Mouse (Mus musculus) retina, postnatal 1 day (tissue): ENCODE data around the gene Bloc1s5.

Experiments
- DNase-seq: peaks from one replicate; pipeline ENCODE4 v3.0.0-alpha.2; 2012

The Bloc1s5 gene

GRCm38 (mm10) chr13:38548681-38549080 lies 86.2 kb downstream of the Bloc1s5 start:
- no peak for DNase-seq

DNA sequence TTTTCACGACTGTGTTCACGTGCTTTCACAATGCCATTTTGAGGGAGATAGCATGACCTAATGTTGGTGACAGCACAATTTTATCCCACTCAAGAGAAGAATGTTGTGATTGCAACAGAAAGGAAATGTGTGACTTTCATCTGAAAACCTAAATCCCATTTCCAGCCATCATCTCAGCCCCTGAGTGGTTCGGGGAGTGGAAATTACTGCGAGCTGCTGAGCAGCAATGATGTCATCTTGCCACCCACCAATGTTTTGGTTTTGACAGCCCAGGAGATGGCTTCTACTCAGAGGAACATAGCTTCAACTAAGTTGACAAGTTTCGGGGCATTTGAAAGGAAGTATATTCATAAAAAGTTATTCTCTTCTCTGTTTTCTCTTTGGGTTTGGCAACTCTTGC lies 87.2 kb downstream of the Bloc1s5 start:
- DNase-seq = no peak

DNA sequence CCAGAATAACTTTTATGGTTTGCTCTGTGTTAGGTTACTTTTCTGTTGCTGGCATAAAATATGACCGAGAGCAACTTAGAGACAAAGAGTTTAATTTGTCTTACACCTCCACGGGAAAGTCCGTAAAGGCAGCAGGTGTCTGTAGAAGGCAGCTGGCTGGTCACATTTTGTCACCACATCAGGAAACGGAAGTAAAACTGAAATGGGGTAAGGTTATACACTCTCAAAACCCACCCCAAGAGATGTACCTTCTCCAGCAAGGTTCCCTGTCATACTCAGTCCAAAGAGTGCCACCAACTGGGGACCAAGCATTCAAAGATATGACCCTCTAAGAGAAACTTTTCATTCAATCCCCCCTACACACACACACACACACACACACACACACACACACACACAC lies 88.2 kb downstream of the Bloc1s5 start:
- no peak for DNase-seq

- no peak for DNase-seq
These were observed 89.4 kb downstream of the Bloc1s5 start for GRCm38 (mm10) chr13:38545460-38545859.

DNA sequence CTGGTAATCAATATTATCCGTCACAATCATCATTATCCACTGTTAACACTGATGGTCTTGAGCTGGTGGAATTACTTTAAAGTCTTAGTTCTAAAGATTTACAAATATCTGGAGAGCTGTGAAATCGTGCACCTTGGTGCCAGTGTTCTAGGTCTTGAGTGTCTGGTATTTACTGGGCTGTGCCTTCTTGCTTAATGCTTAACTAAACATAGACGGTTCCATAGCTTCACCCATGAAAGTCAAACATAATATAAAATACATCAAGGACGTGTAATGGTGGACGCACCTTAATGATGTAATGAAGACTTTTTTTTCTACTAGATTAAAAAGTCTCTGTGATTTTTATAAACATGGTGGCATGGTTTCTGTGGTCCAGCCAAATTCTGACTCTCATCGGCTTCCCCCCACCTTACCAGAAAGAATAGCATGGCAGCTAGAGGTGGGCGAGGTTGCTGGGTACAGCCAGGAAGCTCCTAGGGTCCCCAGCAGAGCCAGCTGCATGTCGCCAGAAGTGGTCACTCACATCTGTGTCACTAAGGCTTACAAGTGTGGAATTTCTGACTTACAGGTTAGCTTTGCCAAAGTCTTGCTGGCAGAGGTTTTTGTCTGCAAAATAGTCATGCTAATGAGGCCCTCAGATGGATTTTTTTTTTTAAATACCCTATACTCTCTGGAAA lies 90.0 kb downstream of the Bloc1s5 start:
- DNase-seq = no peak

DNA sequence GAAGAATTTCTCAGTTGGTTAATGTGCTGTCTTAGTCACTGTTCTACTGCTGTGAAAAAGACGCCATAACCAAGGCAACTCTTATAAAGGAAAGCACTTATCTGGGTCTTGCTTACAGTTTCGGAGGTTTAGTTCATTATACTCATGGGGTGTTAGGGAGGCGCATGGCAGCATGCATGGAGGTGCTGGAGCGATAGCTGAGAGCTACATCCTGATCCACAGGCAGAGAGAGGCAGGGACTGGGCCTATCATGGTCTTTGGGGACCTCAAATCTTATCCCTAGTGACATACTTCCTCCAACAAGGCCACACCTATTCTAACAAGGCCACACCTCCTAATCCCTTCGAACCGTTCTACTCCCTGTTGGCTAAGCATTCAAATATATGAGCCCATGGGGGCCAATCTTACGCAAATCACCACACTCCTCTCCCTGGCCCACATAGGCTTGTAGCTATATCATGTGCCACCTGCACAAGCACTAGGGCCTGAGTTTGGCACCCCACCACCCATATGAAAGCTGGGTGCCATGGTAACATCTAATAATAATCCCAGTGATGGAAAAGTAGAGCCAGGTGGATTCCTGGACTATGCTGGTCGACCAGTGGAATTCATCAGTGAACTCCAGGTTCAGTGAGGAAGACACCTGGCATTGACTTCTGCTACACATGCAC lies 91.3 kb downstream of the Bloc1s5 start:
- DNase-seq = no peak
